Mouse (Mus musculus): ENCODE results near the gene Vash2.

Gene Vash2

DNA sequence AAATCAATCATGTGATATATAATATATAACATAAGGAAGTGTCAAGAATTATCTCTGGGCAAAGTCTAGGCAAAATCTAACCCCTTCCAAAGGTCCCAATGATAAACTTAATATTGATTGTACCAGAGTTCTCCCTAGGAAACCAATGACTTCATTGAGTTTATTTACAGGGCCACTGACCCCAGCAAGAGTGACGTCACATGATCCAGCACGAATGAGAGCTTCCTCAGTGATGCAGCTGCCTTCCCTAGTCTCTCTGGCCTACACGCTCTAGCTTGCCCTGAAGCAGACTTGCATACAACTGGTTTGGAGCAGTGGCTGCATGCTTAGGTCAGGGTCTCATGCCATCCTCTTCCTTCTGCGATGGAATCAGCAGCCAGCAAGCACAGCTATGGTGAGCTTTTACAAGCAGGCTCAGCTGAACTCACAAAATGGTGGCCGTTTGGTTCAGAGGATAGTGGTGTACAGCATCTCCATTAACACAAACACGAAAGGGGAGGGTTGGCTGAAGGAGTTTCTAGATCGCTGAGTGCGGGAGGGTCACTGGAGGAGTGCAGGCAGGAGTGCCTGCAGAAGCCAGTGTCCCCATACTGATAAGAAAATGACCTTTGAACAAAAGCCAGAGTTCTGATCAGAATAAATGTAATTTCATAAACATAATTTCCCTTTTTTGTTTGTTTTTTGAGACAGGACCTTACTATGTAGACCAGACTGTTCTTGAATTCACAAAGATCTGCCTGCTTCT, 59.2 kb downstream of the Vash2 start:
- no peak for DNase-seq

DNA sequence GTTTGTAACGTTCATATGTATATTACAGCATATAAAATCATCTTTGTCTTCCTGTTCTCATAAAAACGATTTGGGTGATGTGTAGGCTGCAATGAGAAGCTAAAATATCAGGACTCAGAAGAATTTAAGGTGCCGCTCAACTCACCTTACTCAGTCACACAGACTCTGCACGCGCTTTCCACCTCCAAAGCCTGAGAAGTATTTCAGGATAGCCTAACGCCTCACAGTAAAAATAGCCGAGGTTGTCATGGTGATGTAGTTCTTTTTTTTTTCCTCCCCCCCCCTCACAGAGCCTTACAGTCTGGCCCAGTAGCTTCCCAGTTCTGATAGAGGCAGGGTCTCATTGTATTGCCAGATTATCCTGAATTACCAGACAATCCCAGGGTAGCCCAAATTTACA, 60.2 kb downstream of the Vash2 start:
- peak; percentile 52 for DNase-seq

DNA sequence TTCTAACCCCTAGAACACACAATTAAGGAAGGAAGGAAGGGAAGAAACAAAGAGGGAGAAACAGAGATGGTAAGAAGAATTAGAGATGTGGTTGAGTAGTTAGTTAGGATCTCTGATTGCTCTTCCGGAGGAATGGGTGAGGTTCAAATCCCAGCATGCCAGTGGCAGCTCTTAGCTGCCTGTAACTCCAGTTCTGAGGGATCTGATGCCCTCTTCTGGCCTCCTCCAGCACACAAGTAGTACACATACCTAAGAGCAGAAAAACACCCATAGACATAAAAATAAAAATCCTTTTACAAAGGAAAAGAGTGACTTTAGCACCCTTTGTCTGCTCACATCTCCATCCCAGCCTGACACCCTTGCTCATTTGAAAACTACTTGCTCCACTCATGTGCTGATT, 66.5 kb downstream of the Vash2 start:
- DNase-seq, result no peak

DNA sequence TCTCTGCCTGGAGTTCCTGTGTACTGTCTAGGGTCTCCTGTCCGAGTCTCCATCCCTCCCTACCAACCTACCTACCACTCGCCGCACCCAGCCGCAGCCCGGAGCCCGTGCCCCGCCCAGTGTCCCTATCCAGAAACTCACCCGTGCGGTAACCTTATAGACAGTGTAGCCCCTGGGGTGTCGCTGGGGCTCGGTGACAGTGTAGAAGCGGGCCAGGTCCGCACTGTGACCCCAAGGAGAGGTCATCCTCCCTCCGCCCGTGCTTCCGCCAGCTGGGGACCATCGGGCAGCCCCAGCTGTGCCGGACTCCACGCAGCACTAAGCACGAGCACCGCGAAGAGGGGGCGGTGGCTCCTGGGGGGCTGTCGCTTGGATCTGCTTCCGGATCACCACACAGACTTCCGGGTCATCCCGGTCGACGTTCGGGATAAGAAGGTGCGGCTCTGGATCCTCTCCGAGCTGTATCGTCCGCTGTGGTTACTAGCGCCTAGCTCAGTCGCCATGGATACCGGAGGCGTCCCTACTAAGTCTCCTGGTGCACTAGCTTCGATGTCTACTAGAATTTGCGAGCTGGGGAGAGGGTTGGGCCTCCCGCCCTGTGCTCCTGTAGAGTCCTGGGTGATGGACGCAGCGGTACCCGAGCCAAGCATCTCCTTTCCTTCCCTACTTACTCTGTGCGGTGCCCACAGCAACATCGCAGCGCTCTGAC, 67.5 kb downstream of the Vash2 start, which contains the start of gene Rps6kc1:
Gene Rps6kc1, minus strand, starts transcription at position 356 of the 709 bp plus-strand sequence.
- peak; percentile 87 for DNase-seq

DNA sequence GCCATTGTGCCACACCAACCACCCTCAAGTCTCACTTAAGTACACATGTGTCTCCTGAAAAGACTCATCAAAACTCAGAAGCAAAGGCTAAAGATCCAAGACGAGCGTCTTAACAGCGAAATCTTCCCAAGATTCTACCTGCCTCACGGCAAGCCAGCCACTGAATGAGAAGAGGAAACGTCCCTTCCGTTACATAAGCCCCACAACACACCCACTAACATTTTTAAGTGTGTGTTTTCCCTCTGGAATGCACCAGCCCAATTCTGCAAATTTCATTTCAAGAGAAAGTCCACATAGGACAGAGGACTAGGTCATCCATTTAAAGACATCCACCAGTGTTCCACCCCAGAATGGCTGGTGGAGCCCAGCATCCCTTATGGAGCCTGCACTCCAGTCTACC, 68.3 kb downstream of the Vash2 start:
- peak; percentile 34 for DNase-seq

DNA sequence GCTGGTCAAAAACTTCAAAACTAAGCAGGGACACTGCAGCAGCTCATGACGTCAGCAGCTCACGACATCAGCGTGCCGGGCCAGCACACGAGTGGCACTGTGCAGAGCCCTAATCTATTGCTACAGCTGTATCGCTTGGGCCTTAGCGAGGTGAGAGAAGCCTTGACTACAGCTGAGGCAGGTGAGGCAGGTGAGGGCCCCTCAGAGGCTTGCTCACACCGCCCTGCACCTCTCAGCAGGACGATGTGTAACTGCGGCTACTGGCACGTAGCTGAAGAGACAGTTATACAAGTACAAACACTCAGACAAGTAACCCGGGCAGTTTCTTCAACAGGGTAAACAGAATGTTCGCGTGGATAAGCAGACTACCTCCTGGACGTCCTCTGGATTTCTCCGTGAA, 74.4 kb downstream of the Vash2 start:
- no peak for DNase-seq

DNA sequence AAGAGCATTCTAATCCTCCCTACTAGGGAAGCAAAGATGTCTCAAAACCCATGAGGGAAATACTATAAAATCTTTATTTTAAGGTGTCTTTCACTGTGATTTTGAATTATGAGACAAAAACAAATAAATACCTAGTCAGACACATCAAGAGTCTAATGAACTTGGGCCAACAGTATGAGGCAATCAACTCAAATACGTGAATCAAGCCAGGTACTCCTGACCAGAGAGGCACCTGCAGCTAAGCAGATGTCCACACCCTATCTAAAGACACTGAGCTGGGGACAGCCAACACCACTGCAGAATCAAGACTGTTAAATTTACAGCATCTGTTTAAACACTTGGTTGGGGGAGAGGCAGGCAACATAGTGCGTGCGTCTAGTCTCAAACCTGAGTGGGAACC, 75.0 kb downstream of the Vash2 start:
- DNase-seq, result no peak

DNA sequence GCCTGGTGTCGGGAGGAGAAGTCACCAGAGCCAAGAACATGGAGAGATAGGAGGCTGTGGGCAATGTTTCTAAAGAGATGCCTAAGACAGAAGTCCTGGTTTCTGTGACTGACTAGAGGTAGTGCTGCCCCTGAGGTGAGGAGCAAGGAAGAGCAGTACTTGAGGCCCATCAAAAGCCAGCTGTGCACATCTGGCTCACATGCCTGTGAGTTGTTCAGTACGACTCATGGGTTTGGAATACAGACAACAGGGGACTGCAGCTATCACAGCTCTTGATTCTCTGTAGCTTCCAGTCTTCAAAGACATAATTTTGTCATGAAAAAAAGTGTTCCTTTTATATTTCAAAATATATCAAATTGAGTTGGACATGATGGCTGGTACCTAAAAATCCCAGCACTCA, 78.0 kb downstream of the Vash2 start:
- no peak for DNase-seq

DNA sequence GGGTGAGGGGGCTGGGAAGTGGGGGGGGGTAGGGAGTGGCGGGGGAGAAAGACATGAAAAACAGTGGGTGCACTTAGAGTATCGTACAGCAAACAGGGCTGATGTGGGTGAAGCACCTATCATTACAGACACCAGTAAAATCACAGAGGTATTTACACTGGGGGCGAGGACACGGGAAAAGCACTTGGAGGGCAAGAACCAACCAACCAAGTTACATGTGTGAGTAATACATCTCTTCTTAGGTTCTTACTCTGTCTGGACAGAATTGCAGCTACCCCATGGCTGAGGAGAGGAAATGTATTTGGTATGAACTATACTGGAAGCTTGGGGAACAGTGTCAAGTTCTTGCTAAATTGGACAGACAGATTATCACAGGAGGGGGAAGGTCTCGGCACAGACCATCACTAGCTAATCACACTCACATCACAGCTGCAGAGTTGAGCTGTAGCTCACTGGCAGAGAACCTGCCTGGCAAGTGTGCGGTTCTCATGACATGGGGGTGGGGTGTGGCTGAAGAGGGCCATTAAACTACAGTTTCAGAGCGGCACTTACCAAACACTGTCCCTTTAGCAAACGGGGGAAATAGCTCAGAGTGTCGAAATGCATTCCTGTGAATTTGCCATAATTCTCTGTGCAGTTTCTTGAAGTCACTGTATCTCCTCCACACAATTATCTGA, 80.1 kb downstream of the Vash2 start:
- DNase-seq, result no peak

DNA sequence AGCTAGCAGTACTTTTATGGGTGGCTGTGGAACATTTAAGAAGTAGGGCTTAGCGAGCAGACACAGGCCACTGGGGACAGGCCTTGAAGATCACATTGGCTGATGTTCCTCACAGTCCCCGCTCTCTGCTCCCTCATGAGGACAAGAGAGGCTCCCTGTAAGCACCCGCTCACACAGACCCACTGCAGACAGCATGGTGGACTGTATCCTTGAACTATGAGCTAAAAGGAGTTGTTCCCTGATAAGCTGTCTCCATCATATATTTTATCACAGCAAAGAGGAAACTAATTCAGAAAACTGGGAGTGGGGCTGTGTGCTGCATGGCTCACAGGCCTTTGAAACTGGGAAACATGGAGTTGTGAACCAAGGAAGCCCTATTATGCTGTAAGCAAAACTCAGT, 80.9 kb downstream of the Vash2 start:
- DNase-seq, result no peak
